Mouse (Mus musculus) forelimb bud, embryonic 11.5 days (tissue): ENCODE data around the gene Ubxn2a.

Experiments
- DNase-seq: peaks from one replicate; pipeline ENCODE4 v3.0.0-alpha.2; 2012; ENCODE audit warnings: low read depth, low spot score

The Ubxn2a gene

GRCm38 (mm10) chr12:4836959-4837358, 70.5 kb downstream of the Ubxn2a start:
- DNase-seq, result no peak
